Mouse (Mus musculus) hindbrain, postnatal 0 days (tissue): ENCODE measurements around the gene Flrt2. TPM values are rescaled to one million over a fixed set of nuclear protein-coding genes. Genes with fewer than 3 reads are reported as not detected.
A peak's percentile ranks its signal among the peaks of the same experiment; 100 is the strongest.

Experiments used
- ATAC-seq: fragments of 200-750 bp; cut with Nextera tagmentation; 2 replicates; pipeline ENCODE4 v1.8.0; 2017; ENCODE audit warnings: mild to moderate bottlenecking, moderate TSS enrichment, moderate library complexity
- DNase-seq: peaks from one replicate; pipeline ENCODE4 v3.0.0-alpha.2; 2015; ENCODE audit warnings: low spot score
- H3K27ac ChIP-seq: fragments of 300-500 bp; sonication (generic); 2 replicates; pipeline ENCODE4 v1.5.1; 2014; ENCODE audit warnings: mild to moderate bottlenecking
- H3K27me3 ChIP-seq: fragments of 300-500 bp; sonication (generic); 2 replicates; pipeline ENCODE4 v1.6.1; 2014; ENCODE audit warnings: low read length, mixed read lengths; ENCODE audit not compliant: insufficient read depth
- H3K36me3 ChIP-seq: fragments of 300-500 bp; sonication (generic); 2 replicates; pipeline ENCODE4 v1.6.1; 2014; ENCODE audit warnings: low read length, mixed read lengths; ENCODE audit not compliant: insufficient read depth
- H3K4me1 ChIP-seq: fragments of 300-500 bp; sonication (generic); 2 replicates; pipeline ENCODE4 v1.6.1; 2014; ENCODE audit warnings: antibody characterized with exemption, low read length, mixed read lengths; ENCODE audit not compliant: insufficient read depth
- H3K4me2 ChIP-seq: fragments of 300-500 bp; sonication (generic); 2 replicates; pipeline ENCODE4 v1.6.1; 2014; ENCODE audit warnings: low read depth, mild to moderate bottlenecking, low read length, moderate library complexity, mixed read lengths
- H3K4me3 ChIP-seq: fragments of 300-500 bp; sonication (generic); 2 replicates; pipeline ENCODE4 v1.5.1; 2014; ENCODE audit warnings: low read length
- H3K9ac ChIP-seq: fragments of 300-500 bp; sonication (generic); replicated peaks from 2 replicates; pipeline ENCODE4 v1.6.1; 2014; ENCODE audit warnings: mild to moderate bottlenecking, low read length, moderate library complexity, mixed read lengths
- H3K9me3 ChIP-seq: fragments of 300-500 bp; sonication (generic); 2 replicates; pipeline ENCODE4 v1.6.1; 2016; ENCODE audit warnings: low read length, mixed read lengths
- CTCF ChIP-seq: IDR thresholded peaks from 2 replicates; pipeline ENCODE4 v1.5.1; 2016; ENCODE audit warnings: antibody characterized with exemption, control low read depth, low read depth
- WGBS: fragments of 180-500 bp; shearing (Covaris S2); extraction: QIAGEN DNeasy Blood & Tissue Kit; methylation state at CpG from one replicate; pipeline ENCODE4 v1.1.7; 2014; 5-methylcytosine and 5-hydroxymethylcytosine counted together
- polyA plus RNA-seq: library from polyadenylated mRNA; unstranded; fragments of >200 nt; fragmentation: Nextera tagmentation; extraction: Ambion mirVana; gene quantifications from 2 replicates; pipeline ENCODE4 v1.2.1, GENCODE M21; 2015
- total RNA-seq: library from RNA; depleted of rRNA; stranded (reverse); fragments of >200 nt; gene quantifications from 2 replicates; pipeline ENCODE4 v1.2.3, GENCODE M21; 2014

The Flrt2 gene
- total and polyA plus RNA-seq, 2 experiments from 2014 or later, result 12.5 to 40.9 TPM

DNA sequence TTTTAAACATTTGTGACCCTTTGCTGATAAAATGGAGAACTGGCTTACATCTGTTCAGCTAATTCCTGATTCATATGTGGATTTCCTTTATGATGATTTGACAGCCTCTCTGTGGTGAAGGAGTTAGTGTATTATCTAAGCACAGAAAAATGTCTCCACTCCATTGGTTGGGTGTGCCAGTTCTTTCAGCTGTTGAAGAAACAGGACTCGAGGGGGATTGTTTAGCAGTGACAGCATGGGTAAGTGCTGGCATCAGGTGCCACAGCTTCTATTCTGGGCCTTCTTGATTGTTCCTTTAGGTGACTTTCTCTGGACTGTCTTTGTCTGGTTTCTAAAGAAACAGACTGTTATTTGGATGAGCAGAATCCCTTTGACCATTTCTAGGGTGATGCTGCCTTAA lies 42.0 kb downstream of the Flrt2 start:
- Histone ChIP-seq H3K27me3 (no peaks in the 10 kb centered on the region), H3K4me1 (peaks cover 5% of the 10 kb centered on the region; the same call in 1 of the 2 replicates), H3K4me2 (no peak overlapping the region), H3K9me3 (no peaks in the 10 kb centered on the region), H3K4me3 (no peak overlapping the region), H3K36me3 (no peaks in the 10 kb centered on the region), H3K27ac (no peak overlapping the region), H3K9ac (no peak overlapping the region)
- WGBS, result 64% methylated on average over 1 of the region's 1 CpGs
- ATAC-seq, result no peak
- TF ChIP-seq CTCF, result no peak
- DNase-seq, result no peak

GRCm38 (mm10) chr12:95737571-95737970 lies 45.5 kb downstream of the Flrt2 start:
- no peak overlapping the region for H3K27ac ChIP-seq
- peak overlapping the region; percentile 13; the same call in 1 of the 2 replicates for H3K4me2 ChIP-seq
- H3K9me3 ChIP-seq, result no peaks in the 10 kb centered on the region
- 68% methylated on average over 8 of the region's 8 CpGs for WGBS
- peaks cover 5% of the 10 kb centered on the region; the same call in 1 of the 2 replicates for H3K4me1 ChIP-seq
- no peak for TF ChIP-seq CTCF
- no peaks in the 10 kb centered on the region for H3K36me3 ChIP-seq
- ATAC-seq (no peak), DNase-seq (no peak)
- no peak overlapping the region for H3K9ac ChIP-seq
- H3K4me3 ChIP-seq, result no peak overlapping the region
- no peaks in the 10 kb centered on the region for H3K27me3 ChIP-seq

DNA sequence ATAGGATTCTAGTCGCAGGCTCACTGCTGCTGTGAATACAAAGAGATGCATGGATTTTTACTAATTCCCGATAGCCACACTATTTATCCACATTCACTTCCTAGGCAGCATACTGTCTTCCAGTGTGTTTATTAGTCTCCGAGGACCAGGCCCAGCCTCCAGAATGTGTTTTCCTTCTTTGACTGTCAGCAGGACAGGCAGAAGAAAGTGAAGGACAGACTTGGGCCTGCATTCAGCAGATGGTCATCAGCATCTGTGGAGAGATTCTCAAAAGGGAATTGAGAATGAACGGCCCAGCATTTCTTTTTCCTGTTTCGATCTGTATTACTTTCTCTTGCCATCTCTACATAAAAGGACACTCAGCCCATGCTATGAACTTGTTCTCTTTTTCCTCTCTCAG lies 46.0 kb downstream of the Flrt2 start:
- 49% methylated on average over 5 of the region's 5 CpGs for WGBS
- no peaks in the 10 kb centered on the region for H3K27me3 ChIP-seq
- no peak for TF ChIP-seq CTCF
- no peaks in the 10 kb centered on the region for H3K9me3 ChIP-seq
- no peak overlapping the region for H3K4me3 ChIP-seq
- no peaks in the 10 kb centered on the region for H3K36me3 ChIP-seq
- peak overlapping the region; percentile 9; the same call in 1 of the 2 replicates for H3K27ac ChIP-seq
- no peak for ATAC-seq
- H3K4me1 ChIP-seq, result peaks cover 5% of the 10 kb centered on the region; the same call in 1 of the 2 replicates
- H3K4me2 ChIP-seq, result peak overlapping the region; percentile 13; the same call in 1 of the 2 replicates
- DNase-seq, result no peak
- H3K9ac ChIP-seq, result no peak overlapping the region

DNA sequence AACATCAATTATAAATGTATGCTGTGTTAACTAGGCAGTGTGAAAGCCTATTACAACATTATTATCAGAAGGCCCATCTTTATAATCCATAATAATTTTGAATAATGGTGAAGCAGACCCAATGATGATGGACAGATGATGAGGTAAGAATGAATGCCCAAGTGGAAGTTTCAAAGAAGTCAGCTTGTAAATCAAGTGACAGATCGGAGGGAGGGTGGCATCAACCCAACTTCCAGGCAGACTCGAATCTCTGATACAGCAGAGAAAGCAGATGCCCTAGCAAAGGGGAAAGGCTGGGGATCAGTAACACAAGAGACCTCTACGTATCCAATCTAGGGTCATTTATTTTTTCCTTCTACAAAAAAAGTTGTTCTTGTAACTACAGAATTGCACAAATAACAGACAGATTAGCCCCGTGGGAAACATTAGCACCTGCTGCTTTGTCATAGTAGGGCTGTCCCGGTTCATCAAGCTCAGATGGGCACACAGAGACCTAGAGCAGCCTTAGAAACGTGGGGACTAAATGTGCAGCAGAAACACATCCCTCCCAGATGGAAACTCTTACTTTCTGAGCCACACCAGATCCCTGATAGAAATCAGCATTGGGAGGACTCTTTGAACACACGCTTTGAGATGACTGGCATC lies 46.6 kb downstream of the Flrt2 start:
- peak overlapping the region; percentile 9; the same call in 1 of the 2 replicates for H3K27ac ChIP-seq
- peak; percentile 23 for DNase-seq

GRCm38 (mm10) chr12:95739739-95740138 lies 47.7 kb downstream of the Flrt2 start:
- DNase-seq (no peak), ATAC-seq (no peak)
- no peaks in the 10 kb centered on the region for H3K27me3 ChIP-seq
- no peak overlapping the region for H3K4me3 ChIP-seq
- H3K4me2 ChIP-seq, result no peak overlapping the region
- no peak for TF ChIP-seq CTCF
- no peak overlapping the region for H3K27ac ChIP-seq
- H3K4me1 ChIP-seq, result peaks cover 5% of the 10 kb centered on the region; the same call in 1 of the 2 replicates
- no peaks in the 10 kb centered on the region for H3K36me3 ChIP-seq
- no peak overlapping the region for H3K9ac ChIP-seq
- WGBS, result 60% methylated on average over 5 of the region's 5 CpGs
- no peaks in the 10 kb centered on the region for H3K9me3 ChIP-seq

More for the DNA sequence above, 46.6 kb downstream of the Flrt2 start:
- Histone ChIP-seq H3K4me1 (peaks cover 5% of the 10 kb centered on the region; the same call in 1 of the 2 replicates), H3K9ac (no peak overlapping the region), H3K4me2 (no peak overlapping the region), H3K27me3 (no peaks in the 10 kb centered on the region), H3K9me3 (no peaks in the 10 kb centered on the region), H3K4me3 (no peak overlapping the region), H3K36me3 (no peaks in the 10 kb centered on the region)
- TF ChIP-seq CTCF, result no peak
- ATAC-seq, result no peak
- 49% methylated on average over 7 of the region's 7 CpGs for WGBS

DNA sequence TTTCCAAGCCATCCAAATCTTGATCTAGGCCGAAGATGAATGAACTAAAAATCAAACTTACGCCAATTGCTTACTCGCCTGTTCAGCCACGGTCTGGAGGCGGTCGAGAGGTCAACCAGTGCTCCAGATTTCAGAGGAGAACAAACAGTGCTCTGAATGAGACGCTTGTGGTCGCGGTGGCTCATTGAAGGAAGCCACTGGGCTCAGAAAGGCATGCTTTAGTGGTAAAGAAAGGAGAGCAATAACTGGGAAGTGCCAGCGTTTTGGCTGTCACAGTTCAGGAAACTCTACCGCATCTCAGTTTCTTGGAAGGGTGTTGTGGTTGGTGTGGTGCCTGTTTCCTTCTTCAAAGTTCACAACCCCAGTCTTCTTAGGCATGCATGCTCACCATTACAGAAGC lies 49.3 kb downstream of the Flrt2 start:
- Histone ChIP-seq H3K9ac (no peak overlapping the region), H3K9me3 (no peaks in the 10 kb centered on the region), H3K4me1 (peaks cover 5% of the 10 kb centered on the region; the same call in 1 of the 2 replicates), H3K4me2 (no peak overlapping the region), H3K27me3 (no peaks in the 10 kb centered on the region), H3K4me3 (no peak overlapping the region), H3K27ac (no peak overlapping the region), H3K36me3 (no peaks in the 10 kb centered on the region)
- no peak for TF ChIP-seq CTCF
- ATAC-seq (no peak), DNase-seq (no peak)
- WGBS, result 61% methylated on average over 11 of the region's 11 CpGs

DNA sequence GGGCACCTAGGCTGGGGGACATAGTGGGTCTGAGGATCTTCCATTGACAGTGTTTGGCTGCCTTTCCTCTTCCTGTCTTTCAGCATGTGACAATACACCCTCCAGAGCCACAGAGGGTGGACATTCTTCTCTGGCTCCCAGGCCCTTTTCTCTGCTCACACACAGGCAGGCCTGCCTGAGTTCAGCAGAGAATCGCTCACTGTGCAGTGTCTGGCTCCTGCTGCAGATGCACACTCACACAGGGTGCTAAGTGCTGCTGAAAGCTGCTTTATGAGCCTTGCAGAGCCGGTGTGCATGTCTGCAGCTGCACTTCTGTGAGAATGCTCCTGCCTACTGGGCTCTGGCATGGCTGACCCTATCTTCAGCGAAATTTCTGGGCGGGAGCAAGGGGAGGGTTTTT lies 52.3 kb downstream of the Flrt2 start:
- TF ChIP-seq CTCF, result no peak
- Histone ChIP-seq H3K9me3 (no peaks in the 10 kb centered on the region), H3K36me3 (no peaks in the 10 kb centered on the region), H3K27me3 (no peaks in the 10 kb centered on the region), H3K27ac (peak overlapping the region; percentile 26; the same call in 1 of the 2 replicates), H3K9ac (0 out of 2 replicates have a peak overlapping the region, but pooled peaks have one; percentile 13), H3K4me1 (no peaks in the 10 kb centered on the region), H3K4me2 (no peak overlapping the region), H3K4me3 (no peak overlapping the region)
- 37% methylated on average over 4 of the region's 4 CpGs for WGBS
- ATAC-seq, result peak; percentile 78
- DNase-seq, result peak; percentile 38
